Mouse (Mus musculus) forebrain, embryonic 12.5 days (tissue): ENCODE data around the gene 1700020D05Rik. TPM values are rescaled to one million over a fixed set of nuclear protein-coding genes. Genes with fewer than 3 reads are reported as not detected.
"Not testable (repeated sequence)": the region's sequence is repeated elsewhere in the genome, so short reads cannot be mapped to it uniquely, and the experiment has no call there.

Source experiments
- ATAC-seq: fragments of 200-750 bp; cut with Nextera tagmentation; 2 replicates; pipeline ENCODE4 v1.8.0; 2017; ENCODE audit warnings: moderate TSS enrichment; ENCODE audit not compliant: low FRiP score
- H3K27ac ChIP-seq: fragments of 300-500 bp; sonication (generic); 2 replicates; pipeline ENCODE4 v1.5.1; 2016; ENCODE audit warnings: mild to moderate bottlenecking
- H3K27me3 ChIP-seq: fragments of 300-500 bp; sonication (generic); 2 replicates; pipeline ENCODE4 v1.6.1; 2016; ENCODE audit warnings: mild to moderate bottlenecking
- H3K36me3 ChIP-seq: fragments of 300-500 bp; sonication (generic); replicated peaks from 2 replicates; pipeline ENCODE4 v1.6.1; 2016; ENCODE audit warnings: mild to moderate bottlenecking
- H3K4me1 ChIP-seq: fragments of 300-500 bp; sonication (generic); 2 replicates; pipeline ENCODE4 v1.6.1; 2016
- H3K4me2 ChIP-seq: fragments of 300-500 bp; sonication (generic); 2 replicates; pipeline ENCODE4 v1.6.1; 2016; ENCODE audit warnings: mild to moderate bottlenecking, moderate library complexity
- H3K4me3 ChIP-seq: fragments of 300-500 bp; sonication (generic); replicated peaks from 2 replicates; pipeline ENCODE4 v1.5.1; 2016; ENCODE audit warnings: mild to moderate bottlenecking
- H3K9ac ChIP-seq: fragments of 300-500 bp; sonication (generic); 2 replicates; pipeline ENCODE4 v1.6.1; 2016; ENCODE audit warnings: mild to moderate bottlenecking
- H3K9me3 ChIP-seq: fragments of 300-500 bp; sonication (generic); 2 replicates; pipeline ENCODE4 v1.6.1; 2016
- WGBS: fragments of 180-500 bp; shearing (Covaris S2); methylation state at CpG from one replicate; pipeline ENCODE4 v1.1.7; 2016; 5-methylcytosine and 5-hydroxymethylcytosine counted together
- polyA plus RNA-seq: library from polyadenylated mRNA; unstranded; fragments of >200 nt; fragmentation: Nextera tagmentation; extraction: Ambion mirVana; gene quantifications from 2 replicates; pipeline ENCODE4 v1.2.1, GENCODE M21; 2016

Gene 1700020D05Rik
- polyA plus RNA-seq, 1 experiment from 2014 or later: 0.26 TPM

GRCm38 (mm10) chr19:5515840-5516777 is 12.5 kb upstream of the 1700020D05Rik start:
- ATAC-seq: no peak
- WGBS: 78% methylated on average over 7 of the region's 7 CpGs
- H3K27me3 ChIP-seq: no peaks in the 10 kb centered on the region

GRCm38 (mm10) chr19:5513005-5513349 is 9.4 kb upstream of the 1700020D05Rik start:
- no peak for ATAC-seq
- WGBS: 91% methylated on average over 3 of the region's 3 CpGs

More at GRCm38 (mm10) chr19:5515840-5516777, 12.5 kb upstream of the 1700020D05Rik start:
- Histone ChIP-seq H3K4me2 (no peak overlapping the region), H3K27ac (no peak overlapping the region), H3K9me3 (no peaks in the 10 kb centered on the region), H3K4me1 (peaks cover 6% of the 10 kb centered on the region), H3K9ac (no peak overlapping the region), H3K4me3 (no peak overlapping the region), H3K36me3 (no peaks in the 10 kb centered on the region)

GRCm38 (mm10) chr19:5512091-5513004 is 8.8 kb upstream of the 1700020D05Rik start:
- no peak overlapping the region for H3K4me2 ChIP-seq
- ATAC-seq: no peak
- 83% methylated on average over 12 of the region's 12 CpGs for WGBS

More at GRCm38 (mm10) chr19:5513005-5513349, 9.4 kb upstream of the 1700020D05Rik start:
- no peak overlapping the region for H3K4me3 ChIP-seq
- H3K36me3 ChIP-seq: no peaks in the 10 kb centered on the region
- H3K4me2 ChIP-seq: no peak overlapping the region
- no peaks in the 10 kb centered on the region for H3K9me3 ChIP-seq
- H3K27ac ChIP-seq: no peak overlapping the region
- H3K27me3 ChIP-seq: no peaks in the 10 kb centered on the region
- peaks cover 22% of the 10 kb centered on the region for H3K4me1 ChIP-seq
- H3K9ac ChIP-seq: no peak overlapping the region

GRCm38 (mm10) chr19:5511074-5511632 is 7.6 kb upstream of the 1700020D05Rik start:
- no peak for ATAC-seq
- peaks cover 22% of the 10 kb centered on the region for H3K4me1 ChIP-seq
- H3K9me3 ChIP-seq: no peaks in the 10 kb centered on the region
- WGBS: 55% methylated on average over 15 of the region's 15 CpGs
- H3K9ac ChIP-seq: peak overlapping the region; percentile 51
- H3K4me2 ChIP-seq: peak overlapping the region; percentile 67
- H3K4me3 ChIP-seq: peak overlapping the region; percentile 45
- H3K27me3 ChIP-seq: no peaks in the 10 kb centered on the region
- no peak overlapping the region for H3K27ac ChIP-seq
- no peaks in the 10 kb centered on the region for H3K36me3 ChIP-seq

More at GRCm38 (mm10) chr19:5512091-5513004, 8.8 kb upstream of the 1700020D05Rik start:
- Histone ChIP-seq H3K36me3 (no peaks in the 10 kb centered on the region), H3K9me3 (no peaks in the 10 kb centered on the region), H3K27me3 (no peaks in the 10 kb centered on the region), H3K4me1 (peaks cover 22% of the 10 kb centered on the region), H3K27ac (no peak overlapping the region), H3K9ac (no peak overlapping the region), H3K4me3 (no peak overlapping the region)

- Histone ChIP-seq H3K4me1 (peaks cover 22% of the 10 kb centered on the region), H3K27ac (peak within 1 kb of the TSS; percentile 56), H3K4me2 (peak within 1 kb of the TSS; percentile 67), H3K36me3 (no peaks in the 10 kb centered on the region), H3K9me3 (no peaks in the 10 kb centered on the region), H3K4me3 (peak within 1 kb of the TSS; percentile 45), H3K9ac (peak within 1 kb of the TSS; percentile 56), H3K27me3 (no peaks in the 10 kb centered on the region)
- peak; percentile 100 for ATAC-seq
- WGBS: 3% methylated on average over 47 of the region's 47 CpGs
These were observed 6.7 kb upstream of the 1700020D05Rik start, which contains the start of gene Snx32 for GRCm38 (mm10) chr19:5510031-5511026. Snx32 (minus strand) TSS chr19:5510538.

GRCm38 (mm10) chr19:5500330-5500875 is 3.2 kb downstream of the 1700020D05Rik start:
- H3K9me3 ChIP-seq: no peaks in the 10 kb centered on the region
- no peaks in the 10 kb centered on the region for H3K27me3 ChIP-seq
- H3K9ac ChIP-seq: no peak overlapping the region
- H3K36me3 ChIP-seq: peaks cover 39% of the 10 kb centered on the region
- no peak overlapping the region for H3K4me3 ChIP-seq
- 90% methylated on average over 2 of the region's 2 CpGs for WGBS
- no peak overlapping the region for H3K4me2 ChIP-seq
- H3K4me1 ChIP-seq: no peaks in the 10 kb centered on the region
- no peak for ATAC-seq
- H3K27ac ChIP-seq: no peak overlapping the region

- 89% methylated on average over 16 of the region's 16 CpGs for WGBS
- no peaks in the 10 kb centered on the region for H3K9me3 ChIP-seq
- no peak overlapping the region for H3K9ac ChIP-seq
- peaks cover 16% of the 10 kb centered on the region for H3K4me1 ChIP-seq
- peaks cover 61% of the 10 kb centered on the region for H3K36me3 ChIP-seq
- H3K27ac ChIP-seq: no peak overlapping the region
- no peak for ATAC-seq
- no peaks in the 10 kb centered on the region for H3K27me3 ChIP-seq
- no peak overlapping the region for H3K4me2 ChIP-seq
- no peak overlapping the region for H3K4me3 ChIP-seq
These were observed 7.6 kb downstream of the 1700020D05Rik start for GRCm38 (mm10) chr19:5496052-5496370.

GRCm38 (mm10) chr19:5495353-5496051 is 8.1 kb downstream of the 1700020D05Rik start:
- no peaks in the 10 kb centered on the region for H3K9me3 ChIP-seq
- no peak for ATAC-seq
- H3K9ac ChIP-seq: no peak overlapping the region
- peaks cover 16% of the 10 kb centered on the region for H3K4me1 ChIP-seq
- H3K27me3 ChIP-seq: no peaks in the 10 kb centered on the region
- no peak overlapping the region for H3K4me3 ChIP-seq
- H3K36me3 ChIP-seq: peaks cover 61% of the 10 kb centered on the region
- H3K27ac ChIP-seq: 0 out of 2 replicates have a peak overlapping the region, but pooled peaks have one; percentile 6
- WGBS: 86% methylated on average over 12 of the region's 12 CpGs
- no peak overlapping the region for H3K4me2 ChIP-seq

- Histone ChIP-seq H3K36me3 (peaks cover 61% of the 10 kb centered on the region), H3K27ac (no peak overlapping the region), H3K4me1 (peaks cover 22% of the 10 kb centered on the region), H3K27me3 (no peaks in the 10 kb centered on the region), H3K9me3 (no peaks in the 10 kb centered on the region), H3K4me3 (no peak overlapping the region), H3K9ac (no peak overlapping the region), H3K4me2 (no peak overlapping the region)
- 89% methylated on average over 3 of the region's 3 CpGs for WGBS
- ATAC-seq: no peak
These were observed 9.3 kb downstream of the 1700020D05Rik start for GRCm38 (mm10) chr19:5494314-5494713.

- peaks cover 60% of the 10 kb centered on the region for H3K36me3 ChIP-seq
- not testable (repeated sequence) for H3K27ac ChIP-seq, ATAC-seq, H3K27me3 ChIP-seq, H3K4me2 ChIP-seq, H3K4me3 ChIP-seq, H3K9ac ChIP-seq, H3K9me3 ChIP-seq
- WGBS: 79% methylated on average over 9 of the region's 9 CpGs
- H3K4me1 ChIP-seq: peaks cover 28% of the 10 kb centered on the region
These were observed 10.3 kb downstream of the 1700020D05Rik start for GRCm38 (mm10) chr19:5493301-5493721.
